Mouse (Mus musculus) myocyte (in vitro differentiated cells): ENCODE measurements around the gene Tfap2e.

Source experiments
- CEBPB ChIP-seq: IDR thresholded peaks from 2 replicates; pipeline ENCODE4 v1.6.1; 2011; ENCODE audit warnings: mild to moderate bottlenecking, moderate library complexity; ENCODE audit not compliant: poor library complexity, insufficient read depth, severe bottlenecking
- E2F4 ChIP-seq: IDR thresholded peaks from one replicate; pipeline ENCODE4 v1.6.1; 2011; ENCODE audit warnings: mild to moderate bottlenecking, control low read depth, moderate library complexity; ENCODE audit not compliant: insufficient read depth
- MAX ChIP-seq: IDR thresholded peaks from one replicate; pipeline ENCODE4 v1.6.1; 2011; ENCODE audit warnings: low read depth, mild to moderate bottlenecking, control low read depth
- MYOD1 ChIP-seq, 3 experiments: IDR thresholded peaks; one replicate each; pipeline ENCODE4 v1.6.1; 2011; ENCODE audit warnings: control low read depth in 2 of 3, low read depth in 2 of 3, mild to moderate bottlenecking in 2 of 3, moderate library complexity in 1 of 3; ENCODE audit not compliant: insufficient read length in 2 of 3, control insufficient read depth in 1 of 3
- MYOG ChIP-seq, 3 experiments: IDR thresholded peaks; one replicate each; pipeline ENCODE4 v1.6.1; 2011; ENCODE audit warnings: control low read depth in 2 of 3, low read depth in 2 of 3, mild to moderate bottlenecking in 2 of 3; ENCODE audit not compliant: insufficient read length in 2 of 3, control insufficient read depth in 1 of 3, insufficient read depth in 1 of 3
- POLR2A ChIP-seq: IDR thresholded peaks from one replicate; pipeline ENCODE4 v1.6.1; 2011; ENCODE audit warnings: low read depth, mild to moderate bottlenecking, control low read depth, moderate library complexity; ENCODE audit not compliant: insufficient read length
- POLR2AphosphoS2 ChIP-seq: IDR thresholded peaks from one replicate; pipeline ENCODE4 v1.6.1; 2011; ENCODE audit warnings: low read depth, control low read depth; ENCODE audit not compliant: insufficient read length
- SRF ChIP-seq: IDR thresholded peaks from one replicate; pipeline ENCODE4 v1.6.1; 2011; ENCODE audit warnings: low read depth; ENCODE audit not compliant: control insufficient read depth, insufficient read length
- TCF12 ChIP-seq: IDR thresholded peaks from one replicate; pipeline ENCODE4 v1.6.1; 2011; ENCODE audit warnings: mild to moderate bottlenecking, control low read depth; ENCODE audit not compliant: poor library complexity, insufficient read depth, severe bottlenecking
- TCF3 ChIP-seq: IDR thresholded peaks from one replicate; pipeline ENCODE4 v1.6.1; 2011; ENCODE audit warnings: low read depth, control low read depth; ENCODE audit not compliant: insufficient read length
- USF1 ChIP-seq: IDR thresholded peaks from one replicate; pipeline ENCODE4 v1.6.1; 2011; ENCODE audit warnings: low read depth, mild to moderate bottlenecking, control low read depth, moderate library complexity

DNA sequence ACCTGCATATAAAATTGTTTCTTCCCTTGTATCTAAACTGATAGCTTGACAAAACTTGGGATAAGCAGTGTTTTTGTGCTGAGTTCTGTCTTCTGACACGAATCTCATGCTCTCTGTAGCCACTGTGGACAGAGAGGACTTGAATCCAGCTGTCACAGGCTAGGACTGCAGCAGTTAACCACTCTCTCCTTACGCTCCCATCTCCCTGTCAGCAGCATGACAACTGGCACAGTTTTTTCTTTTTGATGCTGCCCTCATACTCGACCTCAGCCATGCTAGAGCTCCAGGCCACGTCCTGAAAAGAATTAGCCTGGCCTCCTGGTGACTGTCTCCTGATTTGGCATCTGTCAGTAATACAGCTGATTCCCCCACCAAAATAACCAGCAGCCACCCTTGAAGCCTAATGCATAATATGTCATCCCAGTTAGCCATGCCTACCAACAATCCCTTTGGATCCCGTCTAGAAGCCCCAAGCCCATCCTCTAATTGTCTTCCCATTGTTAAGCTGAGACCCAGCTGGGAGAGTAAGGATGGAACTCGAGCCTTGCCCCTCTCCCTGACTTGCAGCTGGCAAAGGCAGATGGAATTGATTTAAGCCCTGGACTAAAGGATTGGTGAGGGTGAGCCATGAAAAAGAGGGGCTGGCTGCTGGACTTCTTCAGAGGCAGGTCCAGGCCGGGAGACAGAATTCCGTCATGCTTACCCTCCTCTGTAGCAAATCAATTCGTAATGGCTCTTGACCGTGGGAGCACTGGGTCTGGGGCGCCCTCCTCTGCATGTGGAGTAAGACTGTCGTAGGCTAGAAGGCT lies 29.2 kb downstream of the Tfap2e start:
- TF ChIP-seq MAX: no peak
- TF ChIP-seq POLR2A: no peak
- no peak for TF ChIP-seq MYOD1 (IDR thresholded peaks at IDR 0.05; ENCODE audit: control insufficient read depth in 1 of 3, insufficient read length in 2 of 3, low read depth in 2 of 3)
- no peak for TF ChIP-seq E2F4
- TF ChIP-seq USF1: no peak
- no peak for TF ChIP-seq POLR2AphosphoS2
- no peak for TF ChIP-seq TCF12
- TF ChIP-seq TCF3: no peak
- TF ChIP-seq CEBPB: no peak
- no peak for TF ChIP-seq MYOG (IDR thresholded peaks at IDR 0.05; ENCODE audit: control insufficient read depth in 1 of 3, insufficient read depth in 1 of 3, insufficient read length in 2 of 3, low read depth in 2 of 3)
- TF ChIP-seq SRF: no peak
